Mouse (Mus musculus): ENCODE results near the gene Haus8.
"Not testable (repeated sequence)": the region's sequence is repeated elsewhere in the genome, so short reads cannot be mapped to it uniquely, and the experiment has no call there.

Haus8 gene

GRCm38 (mm10) chr8:71282621-71283020 is 9.9 kb upstream of the Haus8 start:
- no peak for DNase-seq (ENCODE audit: low spot score)

GRCm38 (mm10) chr8:71281731-71282130 is 9.0 kb upstream of the Haus8 start:
- not testable (repeated sequence) for DNase-seq (ENCODE audit: low spot score)

GRCm38 (mm10) chr8:71279409-71279808 is 6.7 kb upstream of the Haus8 start:
- not testable (repeated sequence) for DNase-seq (ENCODE audit: low spot score)

- no peak for DNase-seq (ENCODE audit: low spot score)
Observed at GRCm38 (mm10) chr8:71276166-71276565, 3.4 kb upstream of the Haus8 start.

- no peak for DNase-seq (ENCODE audit: low spot score)
Observed at GRCm38 (mm10) chr8:71274478-71274877, 1.7 kb upstream of the Haus8 start.

- peak; percentile 68 for DNase-seq (ENCODE audit: low spot score)
Observed at GRCm38 (mm10) chr8:71273151-71273510, 397 bp upstream of the Haus8 start.

- no peak for DNase-seq (ENCODE audit: low spot score)
Observed at GRCm38 (mm10) chr8:71271630-71272029, 1.1 kb downstream of the Haus8 start.

GRCm38 (mm10) chr8:71268286-71268685 is 4.4 kb downstream of the Haus8 start:
- not testable (repeated sequence) for DNase-seq (ENCODE audit: low spot score)

GRCm38 (mm10) chr8:71267690-71268089 is 5.0 kb downstream of the Haus8 start:
- no peak for DNase-seq (ENCODE audit: low spot score)

- no peak for DNase-seq (ENCODE audit: low spot score)
Observed at GRCm38 (mm10) chr8:71261234-71261633, 11.5 kb downstream of the Haus8 start.

GRCm38 (mm10) chr8:71256545-71257232 is 16.0 kb downstream of the Haus8 start:
- DNase-seq (ENCODE audit: low spot score) = no peak

- no peak for DNase-seq (ENCODE audit: low spot score)
Observed at GRCm38 (mm10) chr8:71248203-71248602, 24.5 kb downstream of the Haus8 start.

GRCm38 (mm10) chr8:71242757-71243156 is 30.0 kb downstream of the Haus8 start:
- DNase-seq (ENCODE audit: low spot score) = no peak

- peak; percentile 14 for DNase-seq (ENCODE audit: low spot score)
Observed at GRCm38 (mm10) chr8:71224560-71224959, 48.2 kb downstream of the Haus8 start.

GRCm38 (mm10) chr8:71214266-71214665 is 58.5 kb downstream of the Haus8 start:
- DNase-seq (ENCODE audit: low spot score) = not testable (repeated sequence)

GRCm38 (mm10) chr8:71205541-71205967 is 67.2 kb downstream of the Haus8 start:
- DNase-seq (ENCODE audit: low spot score) = peak; percentile 12
